In the genomic region with DNA sequence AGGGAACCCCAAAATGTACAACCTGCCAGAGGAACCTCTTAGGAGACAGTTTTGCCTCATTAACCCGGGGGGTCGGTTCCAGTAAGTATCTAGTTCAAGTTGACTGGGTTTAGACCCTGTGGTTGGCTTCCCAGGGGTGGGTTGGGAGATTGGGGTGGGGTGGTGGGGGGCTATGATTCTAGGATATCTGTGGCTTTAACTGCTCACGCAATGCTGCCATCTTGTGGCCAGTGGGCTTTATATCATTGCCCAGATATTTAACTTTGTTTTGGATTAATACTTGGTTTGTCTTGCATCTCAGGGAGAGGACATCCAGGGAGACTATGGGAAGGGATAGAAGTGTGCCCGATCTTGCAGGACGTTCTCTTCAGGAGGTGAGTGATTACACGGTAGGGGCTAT, we compare ENCODE assay signal across 9 mouse cellular contexts. TPM values are rescaled to one million over a fixed set of nuclear protein-coding genes. Genes with fewer than 3 reads are reported as not detected.
A peak's percentile ranks its signal among the peaks of the same experiment; 100 is the strongest.
DNase-seq lines count a peak whose midpoint lies in the region; ATAC-seq lines count a peak whose summit lies in the region.
"Had no signal": no experiment of that assay in that cellular context is flagged by ENCODE, and none has a peak within 500 bp of the region (broad histone marks: within the 10 kb centered on the region; RNA-seq: fewer than 3 reads in every experiment).

No protein-coding gene starts in this region.

- no peaks in the 10 kb centered on the region for H3K4me1 ChIP-seq in neural tube, embryonic 11.5 days (ENCODE audit: control insufficient read depth, insufficient read depth, low read length)

- H3K36me3 ChIP-seq in neural tube, embryonic 11.5 days (ENCODE audit: control insufficient read depth, insufficient read depth, low read length) = peaks cover 12% of the 10 kb centered on the region

- ATAC-seq in neural tube, embryonic 11.5 days (ENCODE audit: insufficient read depth, low FRiP score, low TSS enrichment) = no peak

- H3K4me2 ChIP-seq in neural tube, embryonic 11.5 days (ENCODE audit: low read depth) = no peak overlapping the region

- no peak overlapping the region for H3K4me3 ChIP-seq in neural tube, embryonic 11.5 days (ENCODE audit: low read depth, low read length)
- H3K4me3 ChIP-seq: megakaryocyte, embryonic 14.5 days had no signal

- H3K27me3 ChIP-seq in neural tube, embryonic 11.5 days (ENCODE audit: control insufficient read depth, insufficient read depth, low read length) = no peaks in the 10 kb centered on the region
- H3K27me3 ChIP-seq: megakaryocyte, embryonic 14.5 days had no signal

- H3K9ac ChIP-seq in neural tube, embryonic 11.5 days (ENCODE audit: low read length) = no peak overlapping the region

- peak; percentile 12 to 45 for DNase-seq in cerebellum, adult 18-20 months
- no peak for DNase-seq in cerebellum, adult 8-10 months
- DNase-seq in kidney, postnatal 10 days = peak; percentile 65
- no peak for DNase-seq in kidney, adult 8-10 months
- DNase-seq in B cell, adult 2 months = peak; percentile 42 to 47
- DNase-seq in embryo, embryonic 11 days = peak; percentile 53
- DNase-seq in neural tube, embryonic 11.5 days (ENCODE audit: low spot score) = peak; percentile 57
- no peak for DNase-seq in urinary bladder, postnatal 10 days (ENCODE audit: low spot score)

- no peaks in the 10 kb centered on the region for H3K9me3 ChIP-seq in neural tube, embryonic 11.5 days (ENCODE audit: control insufficient read depth, low read length)

- no peak overlapping the region for H3K27ac ChIP-seq in neural tube, embryonic 11.5 days (ENCODE audit: low read depth, low read length)

- 80% methylated on average over 6 of the region's 6 CpGs for WGBS in neural tube, embryonic 11.5 days

RNA-seq across cellular contexts. Expression of a gene that starts 11.1 kb away (rescaled TPM):
- polyA plus RNA-seq in neural tube, embryonic 11.5 days (2014; fragmentation: Nextera tagmentation; extraction: Ambion mirVana) = 272 and 275 TPM in 2 replicates

RNA-seq across cellular contexts. Expression of a gene that starts 50.2 kb away (rescaled TPM):
- 28.0 and 28.2 TPM in 2 replicates for polyA plus RNA-seq in neural tube, embryonic 11.5 days (2014; fragmentation: Nextera tagmentation; extraction: Ambion mirVana)

RNA-seq across cellular contexts. Expression of a gene that starts 50.8 kb away (rescaled TPM):
- polyA plus RNA-seq in neural tube, embryonic 11.5 days (2014; fragmentation: Nextera tagmentation; extraction: Ambion mirVana) = 0.18 and 0.24 TPM in 2 replicates

Comparison
In these comparisons a context has a peak if more than half of its experiments do, and no peak if none do; other contexts are left out.
1. DNase-seq: peak in cerebellum, adult 18-20 months (2 of 2), kidney, postnatal 10 days (single experiment), B cell, adult 2 months (2 of 2), embryo, embryonic 11 days (single experiment) and neural tube, embryonic 11.5 days (single experiment); none in cerebellum, adult 8-10 months (single experiment), kidney, adult 8-10 months (0 of 2) and urinary bladder, postnatal 10 days (single experiment).